Mouse (Mus musculus) embryonic facial prominence, embryonic 15.5 days (tissue): ENCODE data around the gene Clns1a. TPM values are rescaled to one million over a fixed set of nuclear protein-coding genes. Genes with fewer than 3 reads are reported as not detected.

Experiments used
- ATAC-seq: fragments of 200-750 bp; cut with Nextera tagmentation; 2 replicates; pipeline ENCODE4 v1.8.0; 2017; ENCODE audit warnings: low read depth, moderate TSS enrichment; ENCODE audit not compliant: insufficient number of reproducible peaks, low FRiP score, low TSS enrichment
- H3K27ac ChIP-seq: fragments of 300-500 bp; sonication (generic); replicated peaks from 2 replicates; pipeline ENCODE4 v1.5.1; 2015; ENCODE audit warnings: mild to moderate bottlenecking, inconsistent platforms
- H3K27me3 ChIP-seq: fragments of 300-500 bp; sonication (generic); 2 replicates; pipeline ENCODE4 v1.6.1; 2015; ENCODE audit warnings: inconsistent platforms
- H3K36me3 ChIP-seq: fragments of 300-500 bp; sonication (generic); 2 replicates; pipeline ENCODE4 v1.6.1; 2015; ENCODE audit warnings: mild to moderate bottlenecking, inconsistent platforms
- H3K4me1 ChIP-seq: fragments of 300-500 bp; sonication (generic); 2 replicates; pipeline ENCODE4 v1.6.1; 2015; ENCODE audit warnings: inconsistent platforms
- H3K4me2 ChIP-seq: fragments of 300-500 bp; sonication (generic); replicated peaks from 2 replicates; pipeline ENCODE4 v1.6.1; 2015; ENCODE audit warnings: mild to moderate bottlenecking, inconsistent platforms
- H3K4me3 ChIP-seq: fragments of 300-500 bp; sonication (generic); replicated peaks from 2 replicates; pipeline ENCODE4 v1.5.1; 2015; ENCODE audit warnings: mild to moderate bottlenecking, inconsistent platforms
- H3K9ac ChIP-seq: fragments of 300-500 bp; sonication (generic); 2 replicates; pipeline ENCODE4 v1.6.1; 2015; ENCODE audit warnings: inconsistent platforms
- H3K9me3 ChIP-seq: fragments of 300-500 bp; sonication (generic); replicated peaks from 2 replicates; pipeline ENCODE4 v1.6.1; 2016; ENCODE audit warnings: inconsistent platforms
- WGBS: fragments of 180-500 bp; shearing (Covaris S2); methylation state at CpG from one replicate; pipeline ENCODE4 v1.1.7; 2015; 5-methylcytosine and 5-hydroxymethylcytosine counted together
- polyA plus RNA-seq: library from polyadenylated mRNA; unstranded; fragments of >200 nt; fragmentation: Nextera tagmentation; extraction: Ambion mirVana; gene quantifications from 2 replicates; pipeline ENCODE4 v1.2.1, GENCODE M21; 2015

Clns1a gene
- polyA plus RNA-seq, result 168 and 176 TPM in 2 replicates

GRCm38 (mm10) chr7:97696506-97697254, at the start of gene Clns1a:
TSS of gene Clns1a (plus strand) at chr7:97696634.
- under 1% methylated on average over 63 of the region's 63 CpGs for WGBS
- Histone ChIP-seq H3K36me3 (peaks cover 7% of the 10 kb centered on the region), H3K27me3 (no peaks in the 10 kb centered on the region), H3K27ac (peak within 1 kb of the TSS; percentile 84), H3K9me3 (no peaks in the 10 kb centered on the region), H3K9ac (peak within 1 kb of the TSS; percentile 76), H3K4me2 (peak within 1 kb of the TSS; percentile 67), H3K4me3 (peak within 1 kb of the TSS; percentile 94), H3K4me1 (peaks cover 13% of the 10 kb centered on the region)
- peak; percentile 96 for ATAC-seq

GRCm38 (mm10) chr7:97647656-97648055, 48.8 kb upstream of the Clns1a start:
- WGBS, result 91% methylated on average over 5 of the region's 5 CpGs
- H3K27ac ChIP-seq, result no peak overlapping the region
- no peak overlapping the region for H3K9ac ChIP-seq
- no peaks in the 10 kb centered on the region for H3K27me3 ChIP-seq
- H3K9me3 ChIP-seq, result no peaks in the 10 kb centered on the region
- no peak overlapping the region for H3K4me3 ChIP-seq
- ATAC-seq, result no peak
- H3K4me1 ChIP-seq, result no peaks in the 10 kb centered on the region
- H3K4me2 ChIP-seq, result no peak overlapping the region
- H3K36me3 ChIP-seq, result peaks cover 12% of the 10 kb centered on the region

- ATAC-seq, result no peak
- no peak overlapping the region for H3K9ac ChIP-seq
- H3K4me3 ChIP-seq, result no peak overlapping the region
- no peaks in the 10 kb centered on the region for H3K4me1 ChIP-seq
- H3K36me3 ChIP-seq, result peaks cover 35% of the 10 kb centered on the region
- no peak overlapping the region for H3K4me2 ChIP-seq
- 83% methylated on average over 4 of the region's 4 CpGs for WGBS
- no peaks in the 10 kb centered on the region for H3K9me3 ChIP-seq
- H3K27ac ChIP-seq, result no peak overlapping the region
- H3K27me3 ChIP-seq, result no peaks in the 10 kb centered on the region
Observed at GRCm38 (mm10) chr7:97650729-97651128, 45.7 kb upstream of the Clns1a start.

- ATAC-seq, result no peak
- WGBS, result 85% methylated on average over 6 of the region's 6 CpGs
- Histone ChIP-seq H3K4me3 (no peak overlapping the region), H3K27ac (no peak overlapping the region), H3K4me1 (no peaks in the 10 kb centered on the region), H3K36me3 (peaks cover 42% of the 10 kb centered on the region), H3K9ac (no peak overlapping the region), H3K27me3 (no peaks in the 10 kb centered on the region), H3K4me2 (no peak overlapping the region), H3K9me3 (no peaks in the 10 kb centered on the region)
Observed at GRCm38 (mm10) chr7:97656144-97656543, 40.3 kb upstream of the Clns1a start.

- WGBS, result 90% methylated on average over 4 of the region's 4 CpGs
- H3K4me1 ChIP-seq, result no peaks in the 10 kb centered on the region
- no peaks in the 10 kb centered on the region for H3K27me3 ChIP-seq
- no peak for ATAC-seq
- peaks cover 42% of the 10 kb centered on the region for H3K36me3 ChIP-seq
- H3K4me3 ChIP-seq, result no peak overlapping the region
- no peak overlapping the region for H3K27ac ChIP-seq
- no peak overlapping the region for H3K4me2 ChIP-seq
- no peak overlapping the region for H3K9ac ChIP-seq
- no peaks in the 10 kb centered on the region for H3K9me3 ChIP-seq
Observed at GRCm38 (mm10) chr7:97661634-97662033, 34.8 kb upstream of the Clns1a start.

GRCm38 (mm10) chr7:97679239-97679638, 17.2 kb upstream of the Clns1a start:
- H3K4me1 ChIP-seq, result no peaks in the 10 kb centered on the region
- no peak overlapping the region for H3K4me2 ChIP-seq
- H3K9ac ChIP-seq, result no peak overlapping the region
- H3K9me3 ChIP-seq, result no peaks in the 10 kb centered on the region
- H3K27me3 ChIP-seq, result no peaks in the 10 kb centered on the region
- no peak overlapping the region for H3K27ac ChIP-seq
- H3K4me3 ChIP-seq, result no peak overlapping the region
- no peak for ATAC-seq
- 26% methylated on average over 1 of the region's 1 CpGs for WGBS
- peaks cover 53% of the 10 kb centered on the region for H3K36me3 ChIP-seq

GRCm38 (mm10) chr7:97687831-97688230, 8.6 kb upstream of the Clns1a start:
- Histone ChIP-seq H3K9me3 (no peaks in the 10 kb centered on the region), H3K9ac (no peak overlapping the region), H3K36me3 (peaks cover 28% of the 10 kb centered on the region), H3K4me3 (no peak overlapping the region), H3K27ac (no peak overlapping the region), H3K4me1 (no peaks in the 10 kb centered on the region), H3K4me2 (no peak overlapping the region), H3K27me3 (no peaks in the 10 kb centered on the region)
- ATAC-seq, result no peak
- WGBS, result 93% methylated on average over 2 of the region's 2 CpGs

GRCm38 (mm10) chr7:97695441-97695840, 993 bp upstream of the Clns1a start:
- no peak overlapping the region for H3K9ac ChIP-seq
- peaks cover 7% of the 10 kb centered on the region for H3K36me3 ChIP-seq
- H3K4me2 ChIP-seq, result no peak overlapping the region
- H3K27me3 ChIP-seq, result no peaks in the 10 kb centered on the region
- no peak overlapping the region for H3K27ac ChIP-seq
- H3K4me1 ChIP-seq, result peaks cover 13% of the 10 kb centered on the region
- H3K9me3 ChIP-seq, result no peaks in the 10 kb centered on the region
- WGBS, result 97% methylated on average over 1 of the region's 1 CpGs
- no peak for ATAC-seq
- no peak overlapping the region for H3K4me3 ChIP-seq

GRCm38 (mm10) chr7:97696133-97696505, 315 bp upstream of the Clns1a start:
- Histone ChIP-seq H3K4me1 (peaks cover 13% of the 10 kb centered on the region), H3K27ac (peak overlapping the region; percentile 84; the same call in 1 of the 2 replicates), H3K4me2 (peak overlapping the region; percentile 67), H3K27me3 (no peaks in the 10 kb centered on the region), H3K9me3 (no peaks in the 10 kb centered on the region), H3K9ac (peak overlapping the region; percentile 76), H3K4me3 (peak overlapping the region; percentile 94), H3K36me3 (peaks cover 7% of the 10 kb centered on the region)
- ATAC-seq, result peak; percentile 51
- 31% methylated on average over 19 of the region's 19 CpGs for WGBS

GRCm38 (mm10) chr7:97700173-97700572, 3.7 kb downstream of the Clns1a start:
- H3K4me1 ChIP-seq, result peaks cover 13% of the 10 kb centered on the region
- no peak overlapping the region for H3K27ac ChIP-seq
- no peaks in the 10 kb centered on the region for H3K9me3 ChIP-seq
- no peak for ATAC-seq
- no peak overlapping the region for H3K4me3 ChIP-seq
- peaks cover 7% of the 10 kb centered on the region for H3K36me3 ChIP-seq
- no peak overlapping the region for H3K4me2 ChIP-seq
- H3K27me3 ChIP-seq, result no peaks in the 10 kb centered on the region
- no peak overlapping the region for H3K9ac ChIP-seq
- 91% methylated on average over 4 of the region's 4 CpGs for WGBS

GRCm38 (mm10) chr7:97701106-97701505, 4.7 kb downstream of the Clns1a start:
- ATAC-seq, result no peak
- WGBS, result 61% methylated on average over 6 of the region's 6 CpGs
- H3K27ac ChIP-seq, result no peak overlapping the region

GRCm38 (mm10) chr7:97707123-97707522, 10.7 kb downstream of the Clns1a start:
- Histone ChIP-seq H3K4me3 (no peak overlapping the region), H3K4me1 (no peaks in the 10 kb centered on the region), H3K9me3 (no peaks in the 10 kb centered on the region), H3K36me3 (peaks cover 7% of the 10 kb centered on the region; the same call in 1 of the 2 replicates), H3K27ac (no peak overlapping the region), H3K27me3 (no peaks in the 10 kb centered on the region), H3K9ac (no peak overlapping the region), H3K4me2 (no peak overlapping the region)
- 69% methylated on average over 4 of the region's 4 CpGs for WGBS
- no peak for ATAC-seq

More at GRCm38 (mm10) chr7:97701106-97701505, 4.7 kb downstream of the Clns1a start:
- Histone ChIP-seq H3K4me1 (peaks cover 9% of the 10 kb centered on the region), H3K27me3 (no peaks in the 10 kb centered on the region), H3K4me2 (no peak overlapping the region), H3K36me3 (peaks cover 7% of the 10 kb centered on the region), H3K4me3 (no peak overlapping the region), H3K9me3 (no peaks in the 10 kb centered on the region), H3K9ac (no peak overlapping the region)
